Mouse (Mus musculus): ENCODE results near the gene Cpeb1. TPM values are rescaled to one million over a fixed set of nuclear protein-coding genes. Genes with fewer than 3 reads are reported as not detected.
A peak's percentile ranks its signal among the peaks of the same experiment; 100 is the strongest.

The Cpeb1 gene
- 0.08 and 0.28 TPM in 2 replicates for polyA plus RNA-seq (2015; fragmentation: Nextera tagmentation; extraction: Ambion mirVana)

DNA sequence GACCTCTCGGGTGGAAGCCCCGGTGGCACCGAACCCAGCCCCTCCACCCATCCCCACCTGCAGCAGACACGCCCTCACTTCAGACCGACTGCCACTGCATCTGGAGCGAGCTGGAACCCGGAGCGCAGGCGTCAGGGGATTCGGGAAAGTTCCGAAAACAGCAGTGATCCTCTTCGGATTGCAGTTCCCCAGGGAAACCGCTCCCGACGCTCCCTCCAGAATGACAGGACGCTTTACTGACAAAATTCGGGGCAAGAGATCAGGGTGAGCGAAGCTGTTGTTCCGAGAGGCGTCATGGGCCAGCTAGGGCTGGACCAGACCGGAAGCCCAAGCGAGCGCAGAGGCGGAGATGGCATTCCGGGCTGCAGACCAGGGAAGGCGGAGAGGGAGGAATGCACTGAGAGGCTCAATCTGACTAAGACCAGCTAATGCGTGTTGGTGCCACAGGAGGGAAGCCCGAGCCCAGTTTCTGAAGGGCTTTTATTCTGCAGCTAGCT, at the start of gene Cpeb1:
TSS of gene Cpeb1 (minus strand) at position 311 of the 497 bp plus-strand sequence.
- Histone ChIP-seq H3K4me1 (ENCODE audit: insufficient read depth) (peaks cover 14% of the 10 kb centered on the region), H3K27me3 (ENCODE audit: insufficient read depth, low read length) (peaks cover 68% of the 10 kb centered on the region), H3K4me3 (ENCODE audit: low read depth, low read length) (peak within 1 kb of the TSS; percentile 46), H3K4me2 (ENCODE audit: low read depth, low read length) (peak within 1 kb of the TSS; percentile 73), H3K9ac (replicated peaks) (no peak within 1 kb of the TSS), H3K36me3 (replicated peaks; ENCODE audit: insufficient read depth, low read length) (no peaks in the 10 kb centered on the region), H3K27ac (ENCODE audit: low read depth) (no peak within 1 kb of the TSS), H3K9me3 (ENCODE audit: low read length) (no peaks in the 10 kb centered on the region)
- peak; percentile 33; the same call in 1 of the 2 replicates for ATAC-seq
- no peak for DNase-seq
- WGBS (ENCODE audit: insufficient replicate concordance) = 3% methylated on average over 28 of the region's 28 CpGs
- no peak for TF ChIP-seq EP300 (IDR thresholded peaks at IDR 0.05; ENCODE audit: low read depth)
- peak; percentile 15; the same call in 1 of the 2 replicates for TF ChIP-seq CTCF (IDR thresholded peaks at IDR 0.05; ENCODE audit: low read depth)

DNA sequence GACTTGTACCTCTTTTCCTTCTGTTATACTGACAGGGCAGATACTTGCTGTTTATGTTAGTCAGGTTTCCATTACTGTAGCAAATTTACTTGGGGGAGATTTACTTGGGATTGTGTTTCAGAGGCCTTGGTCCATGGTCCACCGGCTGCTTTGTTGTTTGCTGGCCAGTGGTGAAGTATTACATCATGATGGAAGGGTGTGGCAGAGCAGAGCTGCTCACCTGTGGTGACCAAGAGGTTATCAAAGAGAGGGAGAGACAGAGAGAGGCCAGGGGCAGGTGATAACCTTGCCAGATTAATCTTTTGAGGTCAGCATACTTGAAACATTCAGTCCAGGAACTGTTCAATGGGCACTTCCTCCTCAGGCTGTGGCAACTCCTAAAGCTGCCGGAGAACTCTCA, 45.8 kb upstream of the Cpeb1 start:
- no peak overlapping the region for H3K4me2 ChIP-seq (ENCODE audit: low read depth, low read length)
- H3K4me3 ChIP-seq (ENCODE audit: low read depth, low read length) = no peak overlapping the region
- 45% methylated on average over 2 of the region's 2 CpGs for WGBS (ENCODE audit: insufficient replicate concordance)
- H3K27me3 ChIP-seq (ENCODE audit: insufficient read depth, low read length) = no peaks in the 10 kb centered on the region
- no peaks in the 10 kb centered on the region for H3K4me1 ChIP-seq (ENCODE audit: insufficient read depth)
- H3K36me3 ChIP-seq (replicated peaks; ENCODE audit: insufficient read depth, low read length) = no peaks in the 10 kb centered on the region
- TF ChIP-seq EP300 (IDR thresholded peaks at IDR 0.05; ENCODE audit: low read depth) = no peak
- TF ChIP-seq CTCF (IDR thresholded peaks at IDR 0.05; ENCODE audit: low read depth) = no peak
- H3K27ac ChIP-seq (ENCODE audit: low read depth) = no peak overlapping the region
- no peak for DNase-seq
- no peak for ATAC-seq
- H3K9ac ChIP-seq (replicated peaks) = no peak overlapping the region
- no peaks in the 10 kb centered on the region for H3K9me3 ChIP-seq (ENCODE audit: low read length)

DNA sequence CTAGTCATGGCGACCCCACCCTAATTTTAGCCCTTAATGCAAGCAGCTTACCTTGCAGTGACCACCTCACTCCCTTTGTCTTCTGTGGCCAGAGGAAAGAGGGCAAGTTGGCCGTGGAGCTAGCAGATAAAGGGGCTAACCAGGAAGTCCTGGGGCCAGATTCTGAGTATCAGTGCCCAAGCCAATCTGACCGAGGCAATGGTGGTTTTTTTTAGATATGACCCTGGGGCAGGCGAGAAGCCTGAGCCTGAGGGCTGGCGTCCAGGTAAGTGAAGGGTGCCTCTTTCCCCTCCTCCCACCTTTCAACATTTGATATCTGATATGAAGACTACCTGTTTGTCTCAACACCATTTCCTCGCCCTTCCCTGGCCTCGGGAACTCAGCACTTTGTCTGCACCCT, 42.9 kb upstream of the Cpeb1 start, which contains the start of gene BC048679:
TSS of gene BC048679 (minus strand) at position 101 of the 400 bp plus-strand sequence.
- Histone ChIP-seq H3K27me3 (ENCODE audit: insufficient read depth, low read length) (peaks cover 14% of the 10 kb centered on the region), H3K27ac (ENCODE audit: low read depth) (no peak within 1 kb of the TSS), H3K9me3 (ENCODE audit: low read length) (no peaks in the 10 kb centered on the region), H3K36me3 (replicated peaks; ENCODE audit: insufficient read depth, low read length) (no peaks in the 10 kb centered on the region), H3K9ac (replicated peaks) (no peak within 1 kb of the TSS), H3K4me1 (ENCODE audit: insufficient read depth) (peaks cover 5% of the 10 kb centered on the region; the same call in 1 of the 2 replicates), H3K4me3 (ENCODE audit: low read depth, low read length) (no peak within 1 kb of the TSS), H3K4me2 (ENCODE audit: low read depth, low read length) (no peak within 1 kb of the TSS)
- DNase-seq = no peak
- no peak for TF ChIP-seq EP300 (IDR thresholded peaks at IDR 0.05; ENCODE audit: low read depth)
- no peak for TF ChIP-seq CTCF (IDR thresholded peaks at IDR 0.05; ENCODE audit: low read depth)
- no peak for ATAC-seq
- WGBS (ENCODE audit: insufficient replicate concordance) = 56% methylated on average over 7 of the region's 7 CpGs

DNA sequence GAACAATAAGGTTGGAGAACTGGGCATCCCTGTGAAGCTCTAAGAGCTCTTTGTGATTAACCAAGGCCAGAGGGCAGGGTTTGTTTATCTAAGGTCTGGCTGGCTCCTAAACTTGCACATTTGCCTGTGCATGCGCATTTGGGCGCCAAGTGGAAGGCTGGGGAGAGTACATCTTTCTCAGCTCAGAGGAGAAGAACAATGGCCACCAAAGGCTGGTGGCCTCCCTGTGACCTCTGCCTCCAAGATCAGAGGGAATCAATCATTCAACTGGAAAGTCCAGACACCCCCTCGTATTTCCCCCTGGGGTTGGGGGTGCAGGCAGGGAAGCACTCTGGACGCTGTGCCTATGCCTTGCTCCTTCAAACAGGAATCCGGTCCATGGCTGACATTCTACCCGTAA, 41.9 kb upstream of the Cpeb1 start:
- H3K36me3 ChIP-seq (replicated peaks; ENCODE audit: insufficient read depth, low read length) = no peaks in the 10 kb centered on the region
- H3K27me3 ChIP-seq (ENCODE audit: insufficient read depth, low read length) = peaks cover 14% of the 10 kb centered on the region
- 34% methylated on average over 6 of the region's 6 CpGs for WGBS (ENCODE audit: insufficient replicate concordance)
- peaks cover 5% of the 10 kb centered on the region; the same call in 1 of the 2 replicates for H3K4me1 ChIP-seq (ENCODE audit: insufficient read depth)
- no peak for DNase-seq
- no peak overlapping the region for H3K4me2 ChIP-seq (ENCODE audit: low read depth, low read length)
- ATAC-seq = no peak
- no peak overlapping the region for H3K27ac ChIP-seq (ENCODE audit: low read depth)
- H3K9ac ChIP-seq (replicated peaks) = no peak overlapping the region
- no peak for TF ChIP-seq CTCF (IDR thresholded peaks at IDR 0.05; ENCODE audit: low read depth)
- TF ChIP-seq EP300 (IDR thresholded peaks at IDR 0.05; ENCODE audit: low read depth) = no peak
- H3K4me3 ChIP-seq (ENCODE audit: low read depth, low read length) = no peak overlapping the region
- no peaks in the 10 kb centered on the region for H3K9me3 ChIP-seq (ENCODE audit: low read length)

DNA sequence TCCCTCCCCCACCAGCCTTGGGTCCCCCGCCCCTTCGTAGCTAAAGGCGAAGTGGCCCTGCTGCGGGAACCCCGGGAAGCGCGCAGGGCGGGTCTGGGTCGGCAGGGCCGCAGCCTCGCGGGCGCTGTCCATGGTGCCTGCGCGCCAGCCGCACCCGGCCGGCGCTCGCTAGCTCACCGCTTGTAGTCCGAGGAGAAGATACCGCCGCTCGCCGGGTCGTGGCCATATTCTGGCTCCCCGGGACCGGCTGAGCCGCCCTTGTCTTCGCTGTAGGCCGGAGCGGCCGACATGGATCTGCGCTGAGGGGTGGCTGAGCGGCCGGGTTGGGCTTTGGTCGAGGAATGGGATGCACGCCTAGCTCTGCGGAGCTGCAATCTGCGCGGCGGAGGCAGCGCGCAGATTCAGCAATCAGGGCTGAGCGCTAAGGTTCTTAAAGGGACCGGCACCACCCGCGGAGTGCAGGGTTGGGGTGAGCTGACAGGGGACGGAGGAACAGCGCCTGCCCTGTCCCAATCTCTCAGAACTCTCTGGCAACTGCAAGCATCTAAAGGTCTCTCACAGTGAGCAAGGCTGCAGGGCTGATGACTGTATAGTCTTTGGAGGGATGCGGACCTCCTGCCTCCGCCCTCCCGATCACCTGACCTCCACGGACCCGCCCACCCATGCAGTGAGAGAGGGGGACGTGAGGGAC, 38.2 kb upstream of the Cpeb1 start, which contains the start of gene Ap3b2:
TSS of gene Ap3b2 (minus strand) at position 595 of the 691 bp plus-strand sequence.
- Histone ChIP-seq H3K9ac (replicated peaks) (no peak within 1 kb of the TSS), H3K27me3 (ENCODE audit: insufficient read depth, low read length) (peaks cover 14% of the 10 kb centered on the region), H3K27ac (ENCODE audit: low read depth) (no peak within 1 kb of the TSS), H3K4me2 (ENCODE audit: low read depth, low read length) (peak within 1 kb of the TSS; percentile 71), H3K36me3 (replicated peaks; ENCODE audit: insufficient read depth, low read length) (no peaks in the 10 kb centered on the region), H3K9me3 (ENCODE audit: low read length) (no peaks in the 10 kb centered on the region), H3K4me3 (ENCODE audit: low read depth, low read length) (peak within 1 kb of the TSS; percentile 38), H3K4me1 (ENCODE audit: insufficient read depth) (peaks cover 5% of the 10 kb centered on the region; the same call in 1 of the 2 replicates)
- peak; percentile 72 for ATAC-seq
- DNase-seq = peak; percentile 74
- WGBS (ENCODE audit: insufficient replicate concordance) = 1% methylated on average over 54 of the region's 57 CpGs
- no peak for TF ChIP-seq EP300 (IDR thresholded peaks at IDR 0.05; ENCODE audit: low read depth)
- TF ChIP-seq CTCF (IDR thresholded peaks at IDR 0.05; ENCODE audit: low read depth) = no peak

DNA sequence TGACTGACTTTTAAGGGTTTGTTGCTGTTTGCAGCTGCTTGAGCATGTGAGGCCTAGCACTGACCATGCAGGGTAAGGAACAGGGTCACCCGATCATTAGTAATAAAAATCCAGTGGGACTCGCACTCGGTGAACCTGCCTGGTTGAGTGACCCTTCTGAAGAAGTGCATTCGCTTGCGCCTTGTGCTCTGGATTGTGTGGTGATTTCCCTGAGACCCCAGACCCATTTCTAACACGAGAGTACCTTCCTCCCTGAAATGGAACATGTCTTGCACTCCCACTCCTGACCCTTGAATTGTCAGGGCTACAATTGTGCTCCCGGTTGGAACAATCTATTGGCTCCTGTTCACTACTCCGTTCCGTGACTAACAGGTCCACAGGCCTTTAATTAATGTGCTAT, 37.4 kb upstream of the Cpeb1 start:
- DNase-seq (no peak), ATAC-seq (no peak)
- peaks cover 14% of the 10 kb centered on the region for H3K27me3 ChIP-seq (ENCODE audit: insufficient read depth, low read length)
- H3K36me3 ChIP-seq (replicated peaks; ENCODE audit: insufficient read depth, low read length) = no peaks in the 10 kb centered on the region
- TF ChIP-seq CTCF (IDR thresholded peaks at IDR 0.05; ENCODE audit: low read depth) (no peak), EP300 (IDR thresholded peaks at IDR 0.05; ENCODE audit: low read depth) (no peak)
- H3K4me1 ChIP-seq (ENCODE audit: insufficient read depth) = peaks cover 5% of the 10 kb centered on the region; the same call in 1 of the 2 replicates
- no peak overlapping the region for H3K4me3 ChIP-seq (ENCODE audit: low read depth, low read length)
- no peak overlapping the region for H3K4me2 ChIP-seq (ENCODE audit: low read depth, low read length)
- no peak overlapping the region for H3K27ac ChIP-seq (ENCODE audit: low read depth)
- no peak overlapping the region for H3K9ac ChIP-seq (replicated peaks)
- no peaks in the 10 kb centered on the region for H3K9me3 ChIP-seq (ENCODE audit: low read length)
- 56% methylated on average over 9 of the region's 9 CpGs for WGBS (ENCODE audit: insufficient replicate concordance)
